Mouse (Mus musculus) cerebellum, adult 2 months (tissue): ENCODE results near the gene Myo1b.

Experiments
- CTCF ChIP-seq: fragments of 200-500 bp; IDR thresholded peaks from 2 replicates; pipeline ENCODE4 v1.5.1; 2011; ENCODE audit warnings: low read depth, mild to moderate bottlenecking, control low read depth, low read length, moderate library complexity, borderline replicate concordance; ENCODE audit not compliant: insufficient read depth
- POLR2A ChIP-seq: fragments of 200-500 bp; IDR thresholded peaks from 2 replicates; pipeline ENCODE4 v1.6.1; 2011; ENCODE audit warnings: low read length, control low read depth, borderline replicate concordance; ENCODE audit not compliant: insufficient read depth

GRCm38 (mm10) chr1:51935006-51935405, 19.1 kb upstream of the Myo1b start:
- TF ChIP-seq CTCF (no peak), POLR2A (no peak)
